Mouse (Mus musculus) liver, embryonic 15.5 days (tissue): Measurements from ENCODE around the gene Fahd1. TPM values are rescaled to one million over a fixed set of nuclear protein-coding genes. Genes with fewer than 3 reads are reported as not detected.

Experiments used
- ATAC-seq: fragments of 200-750 bp; cut with Nextera tagmentation; 2 replicates; pipeline ENCODE4 v1.8.0; 2017; ENCODE audit warnings: moderate number of reproducible peaks, mild to moderate bottlenecking, moderate library complexity; ENCODE audit not compliant: insufficient read depth
- H3K27ac ChIP-seq: fragments of 300-500 bp; sonication (generic); replicated peaks from 2 replicates; pipeline ENCODE4 v1.5.1; 2015; ENCODE audit warnings: mild to moderate bottlenecking, inconsistent platforms
- H3K27me3 ChIP-seq: fragments of 300-500 bp; sonication (generic); 2 replicates; pipeline ENCODE4 v1.6.1; 2015; ENCODE audit warnings: mild to moderate bottlenecking, inconsistent platforms
- H3K36me3 ChIP-seq: fragments of 300-500 bp; sonication (generic); replicated peaks from 2 replicates; pipeline ENCODE4 v1.6.1; 2015; ENCODE audit warnings: moderate library complexity, mild to moderate bottlenecking, inconsistent platforms
- H3K4me1 ChIP-seq: fragments of 300-500 bp; sonication (generic); replicated peaks from 2 replicates; pipeline ENCODE4 v1.6.1; 2015; ENCODE audit warnings: inconsistent platforms
- H3K4me2 ChIP-seq: fragments of 300-500 bp; sonication (generic); 2 replicates; pipeline ENCODE4 v1.6.1; 2015; ENCODE audit warnings: moderate library complexity, mild to moderate bottlenecking, inconsistent platforms
- H3K4me3 ChIP-seq: fragments of 300-500 bp; sonication (generic); replicated peaks from 2 replicates; pipeline ENCODE4 v1.5.1; 2015; ENCODE audit warnings: mild to moderate bottlenecking, inconsistent platforms
- H3K9ac ChIP-seq: fragments of 300-500 bp; sonication (generic); 2 replicates; pipeline ENCODE4 v1.6.1; 2015; ENCODE audit warnings: moderate library complexity, mild to moderate bottlenecking, inconsistent platforms
- H3K9me3 ChIP-seq: fragments of 300-500 bp; sonication (generic); replicated peaks from 2 replicates; pipeline ENCODE4 v1.6.1; 2016; ENCODE audit warnings: inconsistent platforms
- WGBS: fragments of 180-500 bp; shearing (Covaris S2); methylation state at CpG from one replicate; pipeline ENCODE4 v1.1.7; 2015; ENCODE audit warnings: mixed read lengths; ENCODE audit not compliant: insufficient replicate concordance; 5-methylcytosine and 5-hydroxymethylcytosine counted together
- polyA plus RNA-seq: library from polyadenylated mRNA; unstranded; fragments of >200 nt; fragmentation: Nextera tagmentation; extraction: Ambion mirVana; gene quantifications from 2 replicates; pipeline ENCODE4 v1.2.1, GENCODE M21; 2015

Fahd1 gene
- polyA plus RNA-seq, 1 experiment from 2014 or later, result 41.1 TPM

GRCm38 (mm10) chr17:24841133-24841532 lies 9.0 kb downstream of the Fahd1 start:
- Histone ChIP-seq H3K4me3 (no peak overlapping the region), H3K4me1 (peaks cover 17% of the 10 kb centered on the region; the same call in 1 of the 2 replicates), H3K36me3 (no peaks in the 10 kb centered on the region), H3K9me3 (no peaks in the 10 kb centered on the region), H3K4me2 (no peak overlapping the region), H3K9ac (no peak overlapping the region), H3K27ac (no peak overlapping the region), H3K27me3 (peaks cover 31% of the 10 kb centered on the region; the same call in 1 of the 2 replicates)
- peak; percentile 40; the same call in 1 of the 2 replicates for ATAC-seq
- 55% methylated on average over 4 of the region's 4 CpGs for WGBS

DNA sequence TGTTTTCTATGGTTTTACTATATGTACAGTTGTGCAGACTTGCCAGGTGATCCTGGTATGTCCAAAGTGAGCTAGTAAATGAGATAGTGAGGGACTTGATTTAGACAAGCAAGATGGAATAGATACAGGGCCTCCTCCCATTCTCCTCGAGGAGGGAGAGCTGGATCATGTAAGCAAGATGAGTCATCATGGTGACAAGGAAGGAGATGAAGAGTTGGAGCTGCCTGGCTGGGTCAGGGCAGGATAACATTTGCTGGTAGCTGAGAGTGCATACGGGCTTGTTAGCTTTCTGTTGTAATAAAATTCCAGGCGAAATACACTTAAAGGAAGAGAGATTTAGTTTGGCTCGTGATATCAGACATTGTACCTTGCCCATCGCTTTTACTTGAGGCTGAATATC lies 9.8 kb downstream of the Fahd1 start:
- H3K4me1 ChIP-seq, result peaks cover 14% of the 10 kb centered on the region; the same call in 1 of the 2 replicates
- H3K4me3 ChIP-seq, result no peak overlapping the region
- H3K4me2 ChIP-seq, result no peak overlapping the region
- no peak overlapping the region for H3K9ac ChIP-seq
- no peak overlapping the region for H3K27ac ChIP-seq
- no peaks in the 10 kb centered on the region for H3K9me3 ChIP-seq
- no peaks in the 10 kb centered on the region for H3K36me3 ChIP-seq
- 43% methylated on average over 5 of the region's 5 CpGs for WGBS
- H3K27me3 ChIP-seq, result peaks cover 37% of the 10 kb centered on the region
- no peak for ATAC-seq

DNA sequence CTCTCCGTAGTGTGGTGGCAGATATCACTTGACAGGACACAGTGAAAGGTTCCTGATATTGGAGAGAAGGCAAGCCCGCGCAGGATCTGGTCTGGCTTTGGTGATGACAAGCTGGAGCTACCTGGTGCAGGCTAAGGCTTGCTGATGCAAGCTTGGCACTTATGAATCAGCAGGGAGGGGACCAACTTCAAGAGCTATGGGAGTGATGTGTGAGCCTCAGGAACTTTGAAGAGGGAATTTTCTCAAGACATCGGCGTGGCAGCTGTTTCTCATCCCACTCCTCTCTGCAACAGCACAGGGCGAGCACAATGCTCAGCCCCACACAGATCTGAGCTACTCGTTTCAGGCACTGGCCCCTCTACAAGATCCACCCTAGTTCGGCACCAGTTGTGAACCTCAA lies 10.3 kb downstream of the Fahd1 start, which contains the start of gene Hagh:
TSS of gene Hagh (plus strand) at position 302 of the 400 bp plus-strand sequence.
- Histone ChIP-seq H3K9me3 (no peaks in the 10 kb centered on the region), H3K4me1 (peaks cover 10% of the 10 kb centered on the region; the same call in 1 of the 2 replicates), H3K4me2 (no peak within 1 kb of the TSS), H3K27me3 (peaks cover 39% of the 10 kb centered on the region), H3K9ac (no peak within 1 kb of the TSS), H3K27ac (no peak within 1 kb of the TSS), H3K4me3 (no peak within 1 kb of the TSS), H3K36me3 (no peaks in the 10 kb centered on the region)
- WGBS, result 61% methylated on average over 8 of the region's 8 CpGs
- no peak for ATAC-seq

DNA sequence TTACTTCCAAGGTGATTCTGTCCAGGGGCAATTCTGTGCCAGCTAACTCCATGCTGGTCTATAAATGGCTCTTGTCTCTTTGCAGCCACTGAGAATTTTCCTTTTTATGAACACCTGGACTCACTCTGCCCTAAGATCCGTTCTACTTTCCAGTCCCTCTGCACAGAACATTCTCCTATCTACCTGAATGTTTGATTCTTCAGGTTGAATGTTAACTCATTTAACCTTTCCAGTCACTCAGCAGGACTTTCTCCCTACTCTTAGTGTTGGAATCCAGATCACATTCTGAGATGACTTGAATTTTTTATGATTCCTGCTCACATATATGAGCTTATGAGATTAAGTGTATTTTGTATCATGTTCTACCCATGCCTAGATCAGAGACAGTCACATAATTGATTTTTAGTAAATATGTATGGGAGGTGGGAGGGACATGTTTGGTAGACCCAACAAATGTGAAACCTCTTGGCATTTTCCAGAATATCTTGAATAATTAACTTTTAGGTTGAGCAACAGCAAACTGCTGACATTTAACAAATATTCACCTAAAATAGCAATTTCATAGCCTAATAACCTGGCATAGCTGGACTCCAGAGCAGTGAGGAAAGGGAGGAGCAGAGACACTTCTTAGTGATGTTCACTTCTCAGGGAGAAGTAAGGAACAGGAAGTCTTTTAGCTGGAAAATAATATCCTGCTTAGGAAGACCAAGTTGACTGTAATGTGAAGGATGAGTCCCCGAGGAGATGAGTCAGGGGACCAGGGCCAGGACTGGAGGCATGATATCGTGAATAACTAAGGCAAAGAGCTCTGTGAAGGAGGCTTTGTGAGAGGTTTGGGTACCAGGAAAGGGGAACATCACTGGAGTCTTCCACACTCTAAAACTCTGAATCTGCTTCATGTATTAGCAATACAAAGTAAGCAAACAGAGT lies 28.5 kb downstream of the Fahd1 start:
- Histone ChIP-seq H3K27me3 (peaks cover 32% of the 10 kb centered on the region), H3K36me3 (no peaks in the 10 kb centered on the region), H3K4me2 (no peak overlapping the region), H3K9ac (no peak overlapping the region), H3K4me1 (no peaks in the 10 kb centered on the region), H3K9me3 (no peaks in the 10 kb centered on the region), H3K4me3 (no peak overlapping the region), H3K27ac (no peak overlapping the region)
- no peak for ATAC-seq
- 42% methylated on average over 3 of the region's 3 CpGs for WGBS

GRCm38 (mm10) chr17:24819469-24819868 lies 30.7 kb downstream of the Fahd1 start:
- Histone ChIP-seq H3K4me3 (no peak overlapping the region), H3K36me3 (no peaks in the 10 kb centered on the region), H3K9ac (no peak overlapping the region), H3K9me3 (no peaks in the 10 kb centered on the region), H3K27ac (no peak overlapping the region), H3K4me2 (no peak overlapping the region), H3K27me3 (peaks cover 16% of the 10 kb centered on the region), H3K4me1 (peaks cover 9% of the 10 kb centered on the region)
- ATAC-seq, result no peak
- 58% methylated on average over 2 of the region's 2 CpGs for WGBS

GRCm38 (mm10) chr17:24818172-24818571 lies 32.0 kb downstream of the Fahd1 start:
- Histone ChIP-seq H3K4me3 (no peak overlapping the region), H3K9me3 (no peaks in the 10 kb centered on the region), H3K4me2 (no peak overlapping the region), H3K4me1 (peaks cover 13% of the 10 kb centered on the region), H3K9ac (no peak overlapping the region), H3K27ac (no peak overlapping the region), H3K27me3 (peaks cover 8% of the 10 kb centered on the region; the same call in 1 of the 2 replicates), H3K36me3 (no peaks in the 10 kb centered on the region)
- WGBS, result 55% methylated on average over 6 of the region's 6 CpGs
- no peak for ATAC-seq

DNA sequence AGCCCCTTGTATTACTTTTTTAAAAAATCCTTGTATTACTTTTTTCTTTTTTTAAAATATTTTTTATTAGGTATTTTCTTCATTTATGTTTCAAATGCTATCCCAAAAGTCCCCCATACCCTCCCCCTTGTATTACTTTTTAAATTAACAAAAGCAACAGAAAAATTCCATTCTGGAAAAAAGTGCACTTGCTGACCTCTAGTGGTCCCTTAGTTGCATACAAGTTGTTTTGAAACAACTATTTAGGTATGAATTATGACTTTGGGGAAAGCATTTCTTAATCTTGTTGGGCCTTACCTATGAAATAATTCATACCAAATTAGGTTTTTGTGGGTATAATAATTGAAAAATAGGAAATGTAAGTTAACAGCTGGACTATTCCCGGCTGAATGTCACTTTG lies 32.7 kb downstream of the Fahd1 start:
- Histone ChIP-seq H3K4me1 (peaks cover 17% of the 10 kb centered on the region), H3K27ac (no peak overlapping the region), H3K36me3 (no peaks in the 10 kb centered on the region), H3K9ac (no peak overlapping the region), H3K27me3 (peaks cover 8% of the 10 kb centered on the region; the same call in 1 of the 2 replicates), H3K4me2 (no peak overlapping the region), H3K4me3 (no peak overlapping the region), H3K9me3 (no peaks in the 10 kb centered on the region)
- 25% methylated on average over 1 of the region's 1 CpGs for WGBS
- no peak for ATAC-seq

- H3K27me3 ChIP-seq, result no peaks in the 10 kb centered on the region
- no peak for ATAC-seq
- WGBS, result 58% methylated on average over 5 of the region's 5 CpGs
These were observed 34.9 kb downstream of the Fahd1 start for GRCm38 (mm10) chr17:24815256-24815655.

DNA sequence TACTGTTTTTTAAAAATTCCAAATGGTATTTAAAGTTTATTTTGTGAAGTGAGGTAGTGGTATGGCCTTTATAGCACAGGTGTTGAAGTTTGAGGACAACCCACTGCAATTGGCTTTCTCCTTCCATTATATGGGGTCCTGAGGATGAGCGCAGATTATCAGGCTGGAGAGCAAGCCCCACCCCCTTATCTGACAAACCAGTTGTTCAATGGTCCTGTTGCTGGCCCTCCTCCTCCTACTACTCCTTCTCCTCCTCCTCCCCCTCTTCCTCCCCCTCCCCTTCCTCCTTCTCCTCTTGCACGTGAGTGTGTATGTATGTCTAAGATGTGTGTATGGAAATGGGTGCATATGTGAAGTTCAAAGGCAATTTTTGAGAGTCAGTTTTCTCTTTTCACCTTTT lies 37.9 kb downstream of the Fahd1 start:
- Histone ChIP-seq H3K27ac (peak overlapping the region; percentile 16), H3K4me2 (peak overlapping the region; percentile 42), H3K4me1 (peaks cover 25% of the 10 kb centered on the region), H3K9me3 (no peaks in the 10 kb centered on the region), H3K9ac (no peak overlapping the region), H3K27me3 (peaks cover 9% of the 10 kb centered on the region; the same call in 1 of the 2 replicates), H3K4me3 (no peak overlapping the region), H3K36me3 (no peaks in the 10 kb centered on the region)
- peak; percentile 88 for ATAC-seq
- WGBS, result 10% methylated on average over 2 of the region's 2 CpGs

More at GRCm38 (mm10) chr17:24815256-24815655, 34.9 kb downstream of the Fahd1 start:
- peaks cover 25% of the 10 kb centered on the region for H3K4me1 ChIP-seq
- H3K27ac ChIP-seq, result peak overlapping the region; percentile 16; the same call in 1 of the 2 replicates
- no peaks in the 10 kb centered on the region for H3K36me3 ChIP-seq
- H3K4me2 ChIP-seq, result no peak overlapping the region
- H3K4me3 ChIP-seq, result no peak overlapping the region
- H3K9me3 ChIP-seq, result no peaks in the 10 kb centered on the region
- no peak overlapping the region for H3K9ac ChIP-seq

GRCm38 (mm10) chr17:24811211-24811610 lies 39.0 kb downstream of the Fahd1 start:
- H3K27ac ChIP-seq, result no peak overlapping the region
- H3K27me3 ChIP-seq, result peaks cover 16% of the 10 kb centered on the region
- WGBS, result 67% methylated on average over 3 of the region's 3 CpGs
- peaks cover 25% of the 10 kb centered on the region for H3K4me1 ChIP-seq
- no peaks in the 10 kb centered on the region for H3K36me3 ChIP-seq
- ATAC-seq, result no peak
- H3K9me3 ChIP-seq, result no peaks in the 10 kb centered on the region
- no peak overlapping the region for H3K9ac ChIP-seq
- no peak overlapping the region for H3K4me3 ChIP-seq
- H3K4me2 ChIP-seq, result no peak overlapping the region
